Mouse (Mus musculus): ENCODE results near the gene Stac3.

DNA sequence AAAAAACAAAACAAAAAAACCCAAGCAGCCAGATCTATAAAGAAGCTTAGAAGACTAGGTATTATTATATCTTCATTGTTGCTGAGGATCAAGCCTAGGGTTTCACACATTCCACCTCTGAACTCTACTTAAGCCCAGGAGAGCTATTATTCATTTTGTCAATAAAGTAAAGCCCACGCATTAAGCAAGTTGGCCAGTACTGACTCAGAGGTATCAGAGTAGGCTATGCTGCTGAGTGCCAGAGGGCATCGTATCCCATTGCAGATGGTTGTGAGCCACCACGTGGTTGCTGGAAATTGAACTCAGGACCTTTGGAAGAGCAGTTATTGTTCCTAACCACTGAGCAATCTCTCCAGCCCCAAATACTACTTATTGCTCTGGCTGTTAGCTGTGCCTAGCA lies 42.4 kb downstream of the Stac3 start:
- no peak for TF ChIP-seq CTCF (IDR thresholded peaks at IDR 0.05; ENCODE audit: low read depth, low read length)
- TF ChIP-seq POLR2A (IDR thresholded peaks at IDR 0.05; ENCODE audit: insufficient read depth, low read length): no peak
- TF ChIP-seq EP300 (IDR thresholded peaks at IDR 0.05; ENCODE audit: insufficient read depth, low read depth, low read length): no peak
